Mouse (Mus musculus): ENCODE results near the gene Ablim2.

DNA sequence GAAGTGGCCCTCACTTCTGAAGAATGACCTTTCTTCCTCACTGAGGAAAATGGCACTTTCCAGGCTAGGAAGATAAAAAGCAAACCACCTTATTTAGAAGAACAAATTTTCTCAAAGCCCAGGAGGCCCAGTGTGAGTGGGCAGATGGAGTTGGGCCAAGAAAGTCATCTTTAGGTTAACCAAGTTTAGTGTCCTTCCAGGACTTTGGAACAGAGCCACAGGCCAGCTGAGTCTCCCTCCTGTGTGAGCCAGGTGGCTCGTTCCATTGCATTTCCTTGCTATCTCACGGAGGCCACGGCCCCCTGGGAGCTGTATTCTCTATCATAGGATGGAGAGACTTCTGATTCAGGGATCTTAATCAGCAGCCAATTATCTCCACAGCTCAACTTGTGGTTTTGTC, 46.7 kb upstream of the Ablim2 start:
- TF ChIP-seq CTCF (IDR thresholded peaks at IDR 0.05; ENCODE audit: insufficient read depth, low read depth, low read length): no peak
- TF ChIP-seq POLR2A (IDR thresholded peaks at IDR 0.05; ENCODE audit: insufficient read depth, low read depth, low read length): no peak
